Mouse (Mus musculus): Measurements from ENCODE around the gene Arfrp1.

DNA sequence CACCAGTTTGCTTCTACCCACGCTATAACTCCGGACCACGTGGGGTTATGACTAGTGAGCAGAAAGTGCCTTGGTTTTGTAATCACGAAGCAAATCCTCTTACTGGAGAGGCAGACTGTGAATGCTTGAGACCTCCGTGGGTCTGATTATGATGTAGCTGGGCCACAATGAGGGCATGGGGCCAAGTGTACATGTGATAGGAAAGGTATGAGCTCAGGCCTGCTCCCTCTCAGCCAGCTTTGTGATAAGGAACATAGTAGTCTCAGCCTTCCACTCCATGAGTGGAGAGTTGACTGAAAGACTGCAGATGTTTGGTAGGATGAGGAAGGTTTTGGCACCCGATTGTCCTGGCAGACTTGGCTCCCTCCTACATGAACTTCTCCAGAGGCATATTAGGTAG lies 22.4 kb downstream of the Arfrp1 start:
- TF ChIP-seq GATA1 (IDR thresholded peaks at IDR 0.05; ENCODE audit: borderline replicate concordance, low read length) = no peak
- TF ChIP-seq FLI1 (IDR thresholded peaks at IDR 0.05; ENCODE audit: low read length) = no peak

All from megakaryocyte, embryonic 14.5 days (primary cell).